Mouse (Mus musculus) cerebellum, adult 2 months (tissue): ENCODE measurements around the gene Klhdc4. TPM values are rescaled to one million over a fixed set of nuclear protein-coding genes. Genes with fewer than 3 reads are reported as not detected.
A peak's percentile ranks its signal among the peaks of the same experiment; 100 is the strongest.

Source experiments
- DNase-seq, 2 experiments: peaks; one replicate each; pipeline ENCODE4 v3.0.0; 2021
- H3K27ac ChIP-seq: fragments of 200-500 bp; 2 replicates; pipeline ENCODE4 v1.5.1; 2012; ENCODE audit warnings: low read length, control low read depth, inconsistent platforms; ENCODE audit not compliant: insufficient read depth
- H3K27me3 ChIP-seq: fragments of 200-500 bp; 2 replicates; pipeline ENCODE4 v1.6.1; 2012; ENCODE audit warnings: inconsistent platforms, mild to moderate bottlenecking, low read length, moderate library complexity; ENCODE audit not compliant: control insufficient read depth, insufficient read depth
- H3K4me1 ChIP-seq: fragments of 200-500 bp; 2 replicates; pipeline ENCODE4 v1.6.1; 2011; ENCODE audit warnings: low read length; ENCODE audit not compliant: control insufficient read depth, insufficient read depth
- H3K4me3 ChIP-seq: fragments of 200-500 bp; replicated peaks from 2 replicates; pipeline ENCODE3; 2011; ENCODE audit warnings: mild to moderate bottlenecking, low read depth, low read length, control low read depth; ENCODE audit not compliant: insufficient read depth
- CTCF ChIP-seq: fragments of 200-500 bp; IDR thresholded peaks from 2 replicates; pipeline ENCODE4 v1.5.1; 2011; ENCODE audit warnings: low read depth, mild to moderate bottlenecking, control low read depth, low read length, moderate library complexity, borderline replicate concordance; ENCODE audit not compliant: insufficient read depth
- POLR2A ChIP-seq: fragments of 200-500 bp; IDR thresholded peaks from 2 replicates; pipeline ENCODE4 v1.6.1; 2011; ENCODE audit warnings: low read length, control low read depth, borderline replicate concordance; ENCODE audit not compliant: insufficient read depth
- WGBS: fragments of 180-500 bp; shearing (Covaris S2); methylation state at CpG from one replicate; pipeline ENCODE4 v1.1.7; 2018; 5-methylcytosine and 5-hydroxymethylcytosine counted together
- polyA plus RNA-seq: library from polyadenylated mRNA; depleted of rRNA; stranded (reverse); fragments of >200 nt; gene quantifications from 2 replicates; pipeline ENCODE4 v1.2.3, GENCODE M21; 2012

The Klhdc4 gene
- polyA plus RNA-seq, 1 experiment: 43.6 TPM

DNA sequence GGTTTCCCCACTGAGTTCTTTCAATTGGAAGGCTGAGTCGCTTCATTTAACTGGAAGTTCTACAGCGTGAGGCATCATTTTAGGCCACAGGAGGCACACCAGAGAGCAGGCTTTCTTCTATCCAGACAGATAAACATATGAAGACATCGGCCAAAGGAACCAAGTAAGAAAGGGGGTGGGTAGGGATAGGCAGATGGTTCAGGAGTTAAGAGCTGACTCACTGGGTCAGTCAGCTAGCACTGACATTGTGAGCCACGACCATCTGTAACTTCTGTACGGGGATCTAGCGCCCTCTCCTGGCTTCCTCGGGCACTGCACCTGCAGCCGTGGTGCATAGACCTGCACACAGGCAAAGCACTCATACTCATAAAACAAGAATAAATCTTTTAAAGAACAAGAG is 11.9 kb upstream of the Klhdc4 start:
- Histone ChIP-seq H3K4me1 (no peaks in the 10 kb centered on the region), H3K27me3 (no peaks in the 10 kb centered on the region), H3K27ac (no peak overlapping the region), H3K4me3 (no peak overlapping the region)
- DNase-seq: peak; percentile 82 to 92
- 23% methylated on average over 8 of the region's 8 CpGs for WGBS
- TF ChIP-seq POLR2A (no peak), CTCF (peak; percentile 94)

DNA sequence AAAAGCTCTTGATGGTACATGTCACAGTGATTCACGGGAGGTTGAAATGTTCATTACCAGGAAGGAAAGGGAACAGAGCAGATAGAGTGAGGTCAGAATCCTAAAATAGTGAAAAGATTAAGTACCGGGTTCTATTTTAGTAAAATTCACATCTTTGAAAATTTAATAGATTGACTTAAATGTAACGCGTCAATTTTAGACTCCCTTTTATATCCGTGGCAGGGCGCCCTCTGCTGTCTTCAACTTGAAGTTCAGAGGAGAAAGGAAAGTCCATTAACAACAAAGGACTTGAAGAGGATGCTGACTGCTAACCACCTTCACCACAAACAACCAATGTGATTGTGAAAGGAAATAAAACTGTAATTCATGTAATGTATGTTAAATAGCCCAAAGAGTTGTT is 3.1 kb upstream of the Klhdc4 start:
- Histone ChIP-seq H3K27me3 (no peaks in the 10 kb centered on the region), H3K27ac (no peak overlapping the region)
- 5% methylated on average over 6 of the region's 6 CpGs for WGBS

DNA sequence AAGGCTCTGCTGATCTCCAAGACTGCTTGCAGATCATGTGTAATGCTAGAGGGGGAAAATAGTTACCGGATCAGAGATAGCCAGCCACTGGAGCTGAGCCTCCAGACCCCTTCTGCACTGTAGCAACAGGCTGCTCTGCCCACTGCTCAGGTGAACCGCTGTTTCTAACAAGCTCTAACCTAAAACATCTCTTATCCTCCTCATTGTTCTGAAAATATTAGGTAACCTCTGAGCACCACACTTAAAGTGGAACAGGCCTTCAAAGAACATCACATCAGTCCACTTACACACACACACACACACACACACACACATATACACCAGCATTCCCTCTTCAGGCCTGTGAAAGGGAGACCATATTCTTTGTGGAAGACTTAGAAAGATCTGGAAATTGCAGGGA is 2.7 kb upstream of the Klhdc4 start:
- no peak for DNase-seq
- no peak overlapping the region for H3K27ac ChIP-seq
- no peaks in the 10 kb centered on the region for H3K27me3 ChIP-seq
- H3K4me3 ChIP-seq: no peak overlapping the region
- TF ChIP-seq POLR2A (no peak), CTCF (no peak)
- peaks cover 9% of the 10 kb centered on the region for H3K4me1 ChIP-seq
- 64% methylated on average over 2 of the region's 2 CpGs for WGBS

More for the DNA sequence above, 3.1 kb upstream of the Klhdc4 start:
- peak; percentile 78 to 82 for DNase-seq
- H3K4me3 ChIP-seq: no peak overlapping the region
- no peak for TF ChIP-seq POLR2A
- peak; percentile 30; the same call in 1 of the 2 replicates for TF ChIP-seq CTCF
- peaks cover 9% of the 10 kb centered on the region for H3K4me1 ChIP-seq

DNA sequence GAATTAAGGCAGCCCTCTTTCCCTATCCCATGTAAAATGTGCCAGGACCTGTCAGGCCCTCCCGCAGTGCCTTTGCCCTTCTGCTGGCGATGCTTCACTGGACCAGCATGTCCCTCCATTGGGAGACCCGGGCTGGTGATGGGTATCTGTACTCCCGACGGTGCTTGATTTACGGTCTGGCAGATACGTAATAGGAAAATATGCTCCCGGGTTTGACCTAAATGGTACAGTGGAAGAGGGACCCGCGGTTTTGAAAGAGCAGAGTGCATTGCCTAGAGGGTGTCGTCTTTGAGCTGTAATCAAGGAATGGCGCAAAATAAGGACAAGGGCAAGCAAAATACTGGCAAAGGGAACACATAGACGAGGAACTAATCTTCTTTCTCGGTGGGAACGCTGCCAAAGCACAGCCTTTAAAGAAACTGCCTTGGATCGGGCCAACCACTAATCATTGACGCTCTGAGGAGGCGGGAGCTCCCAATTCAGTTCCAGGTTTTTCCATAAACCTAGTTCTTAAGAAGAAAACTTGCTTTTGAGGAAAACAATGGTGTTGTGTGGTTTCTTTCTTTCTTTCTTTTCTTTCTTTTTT is 501 bp upstream of the Klhdc4 start:
- Histone ChIP-seq H3K4me3 (peak overlapping the region; percentile 60), H3K27me3 (no peaks in the 10 kb centered on the region), H3K4me1 (peaks cover 9% of the 10 kb centered on the region), H3K27ac (peak overlapping the region; percentile 73)
- WGBS: 7% methylated on average over 18 of the region's 18 CpGs
- no peak for DNase-seq
- no peak for TF ChIP-seq CTCF
- TF ChIP-seq POLR2A: no peak

DNA sequence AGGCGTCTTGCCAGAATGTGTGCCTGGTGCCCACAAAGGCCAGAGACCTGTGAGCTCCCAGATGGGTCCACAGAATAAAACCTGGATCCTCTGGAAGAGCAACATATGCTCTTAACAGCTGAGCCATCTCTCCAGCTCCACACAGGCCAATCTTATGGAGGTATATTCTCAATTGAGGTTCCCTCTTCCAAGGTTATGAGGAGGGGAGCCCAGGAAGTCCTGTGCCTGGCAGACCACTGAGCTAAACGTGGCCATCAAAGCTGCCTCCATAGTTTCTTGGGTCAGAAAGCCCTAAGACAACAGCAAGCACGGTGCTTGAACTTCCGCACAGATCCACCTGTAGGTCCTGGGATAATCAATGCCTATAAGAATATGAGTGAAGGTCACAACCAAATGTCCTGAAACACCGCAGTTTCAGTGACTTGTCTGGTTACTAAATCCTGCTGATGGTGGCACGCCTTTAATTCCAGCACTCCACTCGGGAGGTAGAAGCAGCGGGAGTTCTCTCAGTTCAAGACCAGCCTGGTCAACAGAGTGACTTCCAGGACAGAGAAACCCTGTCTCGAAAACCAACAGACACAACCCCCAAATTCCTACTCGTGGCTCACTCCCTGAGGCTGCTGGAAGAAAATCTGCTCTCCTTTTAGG is 869 bp downstream of the Klhdc4 start:
- TF ChIP-seq CTCF: no peak
- no peak for TF ChIP-seq POLR2A
- 33% methylated on average over 10 of the region's 10 CpGs for WGBS
- Histone ChIP-seq H3K4me1 (peaks cover 9% of the 10 kb centered on the region), H3K4me3 (peak overlapping the region; percentile 60), H3K27ac (no peak overlapping the region), H3K27me3 (no peaks in the 10 kb centered on the region)
- no peak for DNase-seq

DNA sequence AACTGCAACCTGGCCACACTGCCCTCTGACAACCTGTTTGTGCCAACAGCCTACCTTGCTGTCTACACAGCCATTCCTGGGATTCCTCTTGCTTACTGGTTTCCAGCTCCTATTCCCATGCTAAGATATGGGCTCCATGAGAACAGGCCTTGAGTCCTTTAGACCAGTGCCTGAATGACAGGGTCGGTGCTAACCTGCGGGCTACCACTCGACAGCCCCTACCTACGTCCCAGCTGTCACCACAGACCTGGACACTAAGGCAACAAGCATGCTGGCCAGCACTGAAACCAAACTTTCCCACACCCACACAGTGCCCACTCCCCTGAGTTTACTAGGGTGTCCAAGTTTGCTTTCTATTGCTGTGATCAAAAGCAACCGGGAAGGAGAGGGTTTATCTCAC is 1.6 kb downstream of the Klhdc4 start:
- Histone ChIP-seq H3K4me3 (no peak overlapping the region), H3K27ac (no peak overlapping the region), H3K27me3 (no peaks in the 10 kb centered on the region), H3K4me1 (peaks cover 9% of the 10 kb centered on the region)
- WGBS: 83% methylated on average over 5 of the region's 5 CpGs
- TF ChIP-seq POLR2A: no peak
- TF ChIP-seq CTCF: no peak
- DNase-seq: no peak

DNA sequence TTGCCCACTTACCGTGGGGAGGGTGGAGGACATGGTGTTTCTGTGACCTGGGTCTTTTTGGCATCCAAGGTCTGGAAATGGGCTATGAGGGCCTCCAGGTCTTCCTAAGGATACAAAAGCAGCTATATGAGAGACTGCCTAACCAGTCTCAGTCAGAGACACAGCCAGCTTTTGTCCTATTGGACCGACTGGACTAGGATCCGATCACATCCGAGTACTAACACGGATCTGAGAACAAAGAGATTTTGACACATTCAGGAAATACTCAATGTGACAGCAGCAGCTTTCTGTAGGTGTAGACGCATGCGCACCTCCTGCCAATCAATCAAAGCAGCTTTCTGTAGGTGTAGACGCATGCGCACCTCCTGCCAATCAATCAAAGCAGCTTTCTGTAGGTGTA is 7.6 kb downstream of the Klhdc4 start:
- WGBS: 81% methylated on average over 9 of the region's 9 CpGs

DNA sequence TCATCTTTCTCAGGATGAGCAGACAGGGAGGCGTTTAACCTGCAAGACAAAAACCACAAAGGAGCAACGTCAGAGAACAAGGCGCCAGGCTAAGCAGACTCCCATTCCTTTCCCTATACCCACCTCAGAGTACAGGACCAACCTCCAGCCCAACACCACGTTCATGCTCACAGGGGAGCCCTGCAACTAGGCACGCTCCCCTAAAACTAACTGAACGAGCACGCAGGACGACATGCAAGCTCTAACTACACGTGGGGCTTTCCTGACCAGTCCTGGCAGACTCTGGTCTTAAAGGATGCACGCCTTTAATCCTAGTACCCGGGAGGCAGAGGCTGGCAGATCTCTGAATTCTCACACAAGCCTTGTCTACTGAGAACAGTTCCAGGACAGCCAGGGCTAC is 8.0 kb downstream of the Klhdc4 start:
- DNase-seq: no peak
- Histone ChIP-seq H3K27ac (no peak overlapping the region), H3K27me3 (no peaks in the 10 kb centered on the region), H3K4me3 (no peak overlapping the region), H3K4me1 (peaks cover 7% of the 10 kb centered on the region)
- 79% methylated on average over 11 of the region's 11 CpGs for WGBS
- TF ChIP-seq POLR2A: no peak
- no peak for TF ChIP-seq CTCF

More for the DNA sequence above, 7.6 kb downstream of the Klhdc4 start:
- H3K4me3 ChIP-seq: no peak overlapping the region
- H3K4me1 ChIP-seq: peaks cover 7% of the 10 kb centered on the region
- no peak for DNase-seq
- no peak for TF ChIP-seq CTCF
- no peak for TF ChIP-seq POLR2A
- H3K27me3 ChIP-seq: no peaks in the 10 kb centered on the region
- H3K27ac ChIP-seq: no peak overlapping the region

DNA sequence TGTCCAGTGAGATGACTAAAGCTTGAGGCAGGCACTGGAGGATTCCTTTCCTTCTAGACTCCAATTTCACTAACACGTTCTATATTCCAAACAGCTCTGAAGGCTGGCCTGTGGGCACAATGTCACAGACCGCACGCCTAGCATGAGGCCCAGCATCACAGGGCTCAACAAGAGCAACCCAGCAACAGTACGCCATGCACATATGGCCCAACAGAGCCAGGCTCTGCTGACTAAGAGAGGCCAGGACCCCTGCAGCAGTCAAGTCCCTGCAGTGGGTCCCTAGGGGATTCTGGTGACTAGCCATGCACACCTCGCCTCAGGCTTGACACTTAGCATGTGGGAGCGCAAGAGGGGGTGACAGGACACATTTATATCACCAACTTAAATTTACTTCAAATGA is 8.5 kb downstream of the Klhdc4 start:
- TF ChIP-seq CTCF: no peak
- H3K4me3 ChIP-seq: no peak overlapping the region
- H3K4me1 ChIP-seq: peaks cover 7% of the 10 kb centered on the region
- WGBS: 68% methylated on average over 6 of the region's 6 CpGs
- DNase-seq: no peak
- H3K27me3 ChIP-seq: no peaks in the 10 kb centered on the region
- no peak overlapping the region for H3K27ac ChIP-seq
